Mouse (Mus musculus) monocyte, adult 5-6 weeks (primary cell): ENCODE results near the gene Cass4. TPM values are rescaled to one million over a fixed set of nuclear protein-coding genes. Genes with fewer than 3 reads are reported as not detected.

Experiments used
- ATAC-seq: fragments of 153-309, 156-312 bp; replicated peaks from 2 replicates; pipeline ENCODE4 v1.8.0; 2017; ENCODE audit warnings: mild to moderate bottlenecking; ENCODE audit not compliant: low TSS enrichment, insufficient number of reproducible peaks, severe bottlenecking, poor library complexity, low FRiP score
- total RNA-seq: library from RNA; stranded (forward); fragments of 200-1000, 200-491, 200-594 nt; gene quantifications from 3 replicates; pipeline ENCODE4 v1.2.3, GENCODE M21; 2017

Cass4 gene
- total RNA-seq, 1 experiment from 2014 or later = 9.5 TPM

DNA sequence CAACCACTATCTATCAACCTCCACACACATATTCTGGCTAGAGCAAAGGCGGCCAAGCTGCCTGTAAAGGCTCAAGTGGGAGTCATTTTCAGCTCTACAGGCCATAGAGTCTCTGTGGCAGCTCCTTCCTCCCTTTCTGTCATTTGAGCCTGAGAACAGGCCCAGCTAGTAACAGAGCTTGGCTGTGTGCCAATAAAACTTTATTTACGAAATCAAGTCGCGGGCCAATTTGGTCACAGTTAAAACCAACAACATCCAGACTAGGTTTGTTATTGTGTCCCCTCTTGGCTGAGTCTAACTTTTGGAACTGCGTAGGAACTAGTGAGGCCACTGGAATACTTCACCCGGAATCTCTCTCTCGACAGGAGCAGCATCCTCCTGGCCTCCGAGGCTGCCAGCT is 80.0 kb downstream of the Cass4 start:
- no peak for ATAC-seq

DNA sequence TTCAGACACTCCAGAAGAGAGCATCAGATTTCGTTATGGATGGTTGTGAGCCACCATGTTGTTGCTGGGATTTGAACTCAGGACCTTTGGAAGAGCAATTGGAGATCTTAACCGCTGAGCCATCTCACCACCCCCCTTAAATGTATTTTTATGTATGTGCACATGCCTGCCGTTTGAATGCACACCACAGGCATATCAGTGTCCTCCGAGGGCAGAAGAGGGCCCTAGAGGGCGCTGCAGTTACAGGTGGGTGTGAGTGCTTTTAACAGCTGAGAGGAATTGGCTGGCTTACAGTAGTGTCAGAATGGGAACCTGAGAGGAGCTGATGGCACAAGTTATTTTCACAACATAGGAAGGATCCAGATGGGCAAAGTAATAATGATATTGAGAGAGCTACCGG is 81.4 kb downstream of the Cass4 start:
- ATAC-seq = no peak

DNA sequence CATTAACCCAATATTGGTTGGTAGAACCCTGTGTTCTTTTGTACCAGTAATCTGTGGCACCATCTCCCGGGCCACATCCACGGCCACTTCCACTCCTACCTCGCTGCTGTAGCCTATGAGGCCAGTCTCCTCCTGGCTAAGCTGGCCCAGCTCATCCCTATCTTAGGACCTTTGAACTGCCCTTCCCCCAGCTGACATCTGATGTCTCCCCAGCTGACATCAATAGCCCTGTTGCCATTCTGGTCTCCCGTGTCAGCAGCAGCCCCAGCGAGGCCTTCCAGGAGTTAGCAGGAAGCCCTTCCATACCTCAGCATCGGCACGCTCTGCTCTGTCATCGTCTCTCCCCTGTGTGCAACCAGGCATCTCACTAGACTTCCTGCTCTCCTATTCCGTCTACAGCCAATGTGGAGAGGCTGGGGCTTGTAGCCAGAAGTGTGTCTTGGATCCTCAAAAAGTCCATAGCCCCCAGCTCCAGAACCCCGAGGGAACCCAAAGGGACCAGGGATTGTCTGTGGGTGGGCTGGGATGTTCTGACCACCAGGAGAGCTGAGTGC is 83.2 kb downstream of the Cass4 start:
- ATAC-seq = no peak

DNA sequence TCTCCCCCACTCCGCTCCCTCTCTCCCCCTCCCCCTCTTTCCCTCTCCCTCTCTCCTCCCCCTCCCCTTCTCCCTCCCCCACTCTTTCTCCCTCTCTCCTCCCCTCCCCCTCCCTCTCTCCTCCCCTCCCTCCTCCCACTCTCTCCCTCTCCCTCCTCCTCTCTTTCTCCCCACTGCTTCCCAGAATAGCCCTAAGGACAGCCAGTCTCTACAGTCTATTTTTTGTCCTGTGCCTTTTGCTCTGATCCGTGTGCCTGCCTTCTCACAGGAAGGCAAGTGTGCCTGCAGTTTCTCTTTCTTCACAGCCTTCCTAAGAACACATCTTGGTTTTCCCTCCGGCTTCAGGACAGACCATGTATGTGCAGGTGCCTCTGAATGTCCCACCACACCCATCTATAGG is 83.8 kb downstream of the Cass4 start:
- no peak for ATAC-seq

DNA sequence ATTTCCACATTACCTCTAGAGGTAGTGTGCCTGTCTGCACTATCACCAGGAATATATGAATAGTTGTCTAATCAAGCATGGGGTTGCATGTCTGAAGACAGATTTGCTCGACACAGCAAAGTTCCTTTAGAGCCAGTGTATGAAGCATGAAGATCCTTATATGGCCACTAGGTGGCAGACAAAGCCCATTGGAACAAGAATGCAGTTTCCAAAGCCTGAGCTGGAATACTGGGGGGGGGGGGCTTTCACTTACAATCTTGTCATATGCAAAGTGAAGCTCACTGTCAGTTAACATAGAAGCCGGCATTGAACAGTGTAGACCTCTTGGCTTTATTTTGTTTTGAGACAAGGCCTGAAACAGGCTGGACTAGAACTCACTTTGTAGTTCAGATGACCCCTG is 84.3 kb downstream of the Cass4 start:
- ATAC-seq = 0 out of 2 replicates have a peak, but pooled peaks have one; percentile 33

DNA sequence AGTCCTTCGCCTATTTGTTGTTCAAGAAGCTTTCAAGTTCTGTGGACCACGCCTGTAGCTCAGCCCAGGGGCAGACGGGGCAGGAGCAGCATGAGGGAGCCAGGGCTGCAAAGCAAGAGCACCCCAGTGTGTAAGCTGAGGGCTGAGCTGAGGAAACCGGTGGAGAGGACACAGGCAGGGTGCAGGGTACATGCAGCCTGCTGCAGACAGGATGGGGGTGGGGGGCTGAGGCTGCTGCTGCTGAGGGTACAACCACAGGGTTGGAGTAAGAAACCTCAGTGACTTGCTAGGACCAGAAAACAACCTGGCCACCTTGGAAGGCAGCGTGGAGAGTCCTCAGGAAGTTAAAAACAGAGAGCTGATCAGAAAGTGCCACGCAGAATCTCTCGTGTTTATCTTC is 86.7 kb downstream of the Cass4 start:
- ATAC-seq = no peak

DNA sequence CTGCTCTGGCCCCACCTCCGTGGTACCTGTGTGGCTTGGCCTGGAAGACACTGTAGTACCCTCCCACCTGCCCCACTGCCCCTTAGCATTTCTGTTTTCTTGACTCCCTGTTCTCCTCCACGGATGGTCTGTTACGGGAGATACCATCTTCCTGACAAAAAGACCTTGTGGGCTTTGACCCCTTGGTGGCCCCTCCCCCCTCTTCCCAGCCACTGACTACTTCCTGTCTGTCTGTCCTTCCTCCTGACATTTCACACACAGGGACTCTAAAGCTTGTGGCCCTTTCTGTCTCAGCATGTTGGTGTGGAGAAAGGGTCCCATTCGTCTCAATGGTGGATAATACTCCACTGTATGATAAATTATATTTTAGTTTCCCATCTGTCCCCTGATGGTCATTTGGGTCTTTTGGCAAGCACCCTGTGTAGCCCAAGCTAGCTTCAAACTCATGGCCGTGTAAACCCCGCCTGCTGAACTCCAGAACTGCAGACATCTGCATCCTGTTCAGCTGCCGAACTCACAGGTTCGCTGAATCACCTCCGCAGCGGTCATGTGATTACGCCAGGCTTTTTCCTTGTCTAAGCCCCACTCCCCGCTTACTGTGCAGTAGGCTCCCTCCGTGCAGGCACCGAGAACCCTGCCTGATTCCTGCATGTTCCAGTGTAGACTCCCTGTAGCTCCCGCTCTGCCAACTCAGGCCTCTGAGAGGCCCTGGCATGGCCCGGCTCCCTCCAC is 88.2 kb downstream of the Cass4 start:
- no peak for ATAC-seq

Other genes starting within 250 kb of the Cass4 start
- not detected in 3 replicates for gene Mc3r, start 145.3 kb upstream of the Cass4 start, total RNA-seq
- gene Fam210b, start 48.2 kb upstream of the Cass4 start, total RNA-seq = 7.1 to 7.7 TPM (median 7.5 TPM) in 3 replicates
- gene Aurka, start 23.3 kb upstream of the Cass4 start, total RNA-seq = 3.1 to 6.5 TPM (median 4.9 TPM) in 3 replicates
- gene Cstf1, start 23.1 kb upstream of the Cass4 start, total RNA-seq = 9.0 to 17.3 TPM (median 12.8 TPM) in 3 replicates
- 190 to 207 TPM (median 193 TPM) in 3 replicates for gene Rtf2, start 46.8 kb downstream of the Cass4 start, total RNA-seq
- gene Gcnt7, start 64.8 kb downstream of the Cass4 start, total RNA-seq = 1.1 TPM in 1 of 3 replicates, not detected in the others
- 4.4 to 13.8 TPM (median 7.3 TPM) in 3 replicates for gene Fam209, start 78.7 kb downstream of the Cass4 start, total RNA-seq
- gene Tfap2c, start 155.8 kb downstream of the Cass4 start, total RNA-seq = not detected in 3 replicates